Mouse (Mus musculus): ENCODE measurements around the gene Adamts16.

- no peak for TF ChIP-seq CTCF (IDR thresholded peaks at IDR 0.05; ENCODE audit: borderline replicate concordance, control insufficient read depth, extremely low read depth, insufficient read depth, low read length, poor library complexity)
- TF ChIP-seq POLR2A (IDR thresholded peaks at IDR 0.05; ENCODE audit: control insufficient read depth, extremely low read depth, insufficient read depth, low read length, poor library complexity) = no peak
These were observed 80.3 kb downstream of the Adamts16 start for GRCm38 (mm10) chr13:70761312-70761711.

Measured in thymus, adult 2 months (tissue).